Mouse (Mus musculus) embryonic facial prominence, embryonic 11.5 days (tissue): ENCODE data around the gene Gm20662. TPM values are rescaled to one million over a fixed set of nuclear protein-coding genes. Genes with fewer than 3 reads are reported as not detected.

Experiments
- ATAC-seq: fragments of 200-750 bp; cut with Nextera tagmentation; replicated peaks from 2 replicates; pipeline ENCODE4 v1.8.0; 2017; ENCODE audit warnings: low read depth; ENCODE audit not compliant: insufficient number of reproducible peaks, low FRiP score, low TSS enrichment
- DNase-seq: peaks from one replicate; pipeline ENCODE4 v3.0.0-alpha.2; 2015; ENCODE audit warnings: low spot score
- H3K27ac ChIP-seq: fragments of 300-500 bp; sonication (generic); replicated peaks from 2 replicates; pipeline ENCODE4 v1.5.1; 2014; ENCODE audit warnings: mild to moderate bottlenecking, low read depth, low read length, control low read depth
- H3K27me3 ChIP-seq: fragments of 300-500 bp; sonication (generic); 2 replicates; pipeline ENCODE4 v1.6.1; 2014; ENCODE audit warnings: mild to moderate bottlenecking, low read length, moderate library complexity, mixed read lengths; ENCODE audit not compliant: control insufficient read depth, insufficient read depth
- H3K36me3 ChIP-seq: fragments of 300-500 bp; sonication (generic); replicated peaks from 2 replicates; pipeline ENCODE4 v1.6.1; 2014; ENCODE audit warnings: low read depth, mild to moderate bottlenecking, low read length, moderate library complexity, mixed read lengths; ENCODE audit not compliant: control insufficient read depth, insufficient read depth
- H3K4me1 ChIP-seq: fragments of 300-500 bp; sonication (generic); 2 replicates; pipeline ENCODE4 v1.6.1; 2014; ENCODE audit warnings: low read length, mixed read lengths; ENCODE audit not compliant: control insufficient read depth, insufficient read depth
- H3K4me2 ChIP-seq: fragments of 300-500 bp; sonication (generic); 2 replicates; pipeline ENCODE4 v1.6.1; 2014; ENCODE audit warnings: low read depth, mild to moderate bottlenecking, control low read depth, low read length, moderate library complexity
- H3K4me3 ChIP-seq: fragments of 300-500 bp; sonication (generic); 2 replicates; pipeline ENCODE4 v1.5.1; 2014; ENCODE audit warnings: low read depth, low read length, control low read depth
- H3K9ac ChIP-seq: fragments of 300-500 bp; sonication (generic); replicated peaks from 2 replicates; pipeline ENCODE4 v1.6.1; 2014; ENCODE audit warnings: mild to moderate bottlenecking, control low read depth, low read length
- H3K9me3 ChIP-seq: fragments of 300-500 bp; sonication (generic); replicated peaks from 2 replicates; pipeline ENCODE4 v1.6.1; 2016; ENCODE audit warnings: mild to moderate bottlenecking, low read length, inconsistent platforms, mixed read lengths; ENCODE audit not compliant: control insufficient read depth
- WGBS: fragments of 180-500 bp; shearing (Covaris S2); extraction: QIAGEN DNeasy Blood & Tissue Kit; methylation state at CpG from one replicate; pipeline ENCODE4 v1.1.7; 2014; 5-methylcytosine and 5-hydroxymethylcytosine counted together
- microRNA-seq: library from miRNA; unstranded; fragments of <30 nt; microRNA quantifications from one replicate; pipeline ENCODE4, GENCODE M21; 2016; ENCODE audit warnings: borderline number of aligned reads
- polyA plus RNA-seq: library from polyadenylated mRNA; unstranded; fragments of >200 nt; fragmentation: Nextera tagmentation; extraction: Ambion mirVana; gene quantifications from 2 replicates; pipeline ENCODE4 v1.2.1, GENCODE M21; 2014

The Gm20662 gene
- polyA plus RNA-seq, 1 experiment from 2014 or later: 0.59 TPM

GRCm38 (mm10) chr9:108082988-108083431 lies 86.9 kb downstream of the Gm20662 start, which contains the start of gene Rnf123:
TSS of gene Rnf123 (minus strand) at chr9:108083346.
- Histone ChIP-seq H3K27me3 (peaks cover 24% of the 10 kb centered on the region), H3K4me3 (peak within 1 kb of the TSS; percentile 14; the same call in 1 of the 2 replicates), H3K27ac (no peak within 1 kb of the TSS), H3K9ac (no peak within 1 kb of the TSS; the same call in 1 of the 2 replicates), H3K9me3 (no peaks in the 10 kb centered on the region), H3K4me1 (no peaks in the 10 kb centered on the region), H3K4me2 (peak within 1 kb of the TSS; percentile 33), H3K36me3 (peaks cover 5% of the 10 kb centered on the region)
- ATAC-seq (no peak), DNase-seq (no peak)
- WGBS: 31% methylated on average over 12 of the region's 12 CpGs

- 80% methylated on average over 6 of the region's 6 CpGs for WGBS
- H3K4me3 ChIP-seq: no peak overlapping the region
- H3K9ac ChIP-seq: no peak overlapping the region
- ATAC-seq (no peak), DNase-seq (no peak)
- no peak overlapping the region for H3K27ac ChIP-seq
- H3K4me2 ChIP-seq: no peak overlapping the region
- peaks cover 5% of the 10 kb centered on the region for H3K36me3 ChIP-seq
- H3K9me3 ChIP-seq: no peaks in the 10 kb centered on the region
- no peaks in the 10 kb centered on the region for H3K4me1 ChIP-seq
- H3K27me3 ChIP-seq: peaks cover 24% of the 10 kb centered on the region
These were observed 87.4 kb downstream of the Gm20662 start for GRCm38 (mm10) chr9:108083561-108083960.

GRCm38 (mm10) chr9:108085261-108085660 lies 89.1 kb downstream of the Gm20662 start:
- Histone ChIP-seq H3K27ac (no peak overlapping the region), H3K4me3 (no peak overlapping the region), H3K4me1 (no peaks in the 10 kb centered on the region), H3K27me3 (peaks cover 24% of the 10 kb centered on the region), H3K9me3 (no peaks in the 10 kb centered on the region), H3K9ac (no peak overlapping the region), H3K4me2 (no peak overlapping the region), H3K36me3 (peaks cover 8% of the 10 kb centered on the region)
- DNase-seq (no peak), ATAC-seq (no peak)
- 93% methylated on average over 4 of the region's 4 CpGs for WGBS

GRCm38 (mm10) chr9:108090611-108091120 lies 94.5 kb downstream of the Gm20662 start:
- no peak overlapping the region for H3K27ac ChIP-seq
- no peak overlapping the region for H3K4me3 ChIP-seq
- peaks cover 5% of the 10 kb centered on the region for H3K36me3 ChIP-seq
- ATAC-seq (no peak), DNase-seq (no peak)
- H3K9me3 ChIP-seq: no peaks in the 10 kb centered on the region
- H3K4me1 ChIP-seq: no peaks in the 10 kb centered on the region
- no peak overlapping the region for H3K9ac ChIP-seq
- no peaks in the 10 kb centered on the region for H3K27me3 ChIP-seq
- 93% methylated on average over 7 of the region's 7 CpGs for WGBS
- no peak overlapping the region for H3K4me2 ChIP-seq

- Histone ChIP-seq H3K9ac (peak overlapping the region; percentile 84; the same call in 1 of the 2 replicates), H3K27ac (no peak overlapping the region), H3K4me1 (no peaks in the 10 kb centered on the region), H3K9me3 (no peaks in the 10 kb centered on the region), H3K36me3 (peaks cover 5% of the 10 kb centered on the region), H3K27me3 (no peaks in the 10 kb centered on the region), H3K4me2 (peak overlapping the region; percentile 88), H3K4me3 (peak overlapping the region; percentile 77)
- ATAC-seq: no peak
- no peak for DNase-seq
- 71% methylated on average over 10 of the region's 10 CpGs for WGBS
These were observed 97.4 kb downstream of the Gm20662 start for GRCm38 (mm10) chr9:108093586-108093985.

- Histone ChIP-seq H3K4me2 (peak within 1 kb of the TSS; percentile 88), H3K36me3 (peaks cover 5% of the 10 kb centered on the region), H3K9ac (peak within 1 kb of the TSS; percentile 84), H3K27me3 (no peaks in the 10 kb centered on the region), H3K4me3 (peak within 1 kb of the TSS; percentile 77), H3K9me3 (no peaks in the 10 kb centered on the region), H3K4me1 (no peaks in the 10 kb centered on the region), H3K27ac (peak within 1 kb of the TSS; percentile 66; the same call in 1 of the 2 replicates)
- WGBS: under 1% methylated on average over 52 of the region's 52 CpGs
- ATAC-seq: peak; percentile 90
- peak; percentile 97 for DNase-seq
These were observed 98.2 kb downstream of the Gm20662 start, which contains the start of gene Apeh for GRCm38 (mm10) chr9:108094184-108094941. TSS of gene Apeh (minus strand) at chr9:108094606.

Small RNA genes lying within 50 kb of the gene (microRNA-seq; reads per million reads assigned to microRNA genes)
- not detected for gene Mir7088

Other genes with a start within 250 kb of the Gm20662 start
- gene Rbm5, start 225.4 kb upstream of the Gm20662 start, polyA plus RNA-seq: 184 and 198 TPM in 2 replicates
- gene Rbm6, start 123.1 kb upstream of the Gm20662 start, polyA plus RNA-seq: 96.7 and 101 TPM in 2 replicates
- 11.5 and 12.5 TPM in 2 replicates for gene Mon1a, start 108.2 kb upstream of the Gm20662 start, polyA plus RNA-seq
- gene Mst1r, start 89.5 kb upstream of the Gm20662 start, polyA plus RNA-seq: 0.49 and 0.79 TPM in 2 replicates
- gene Actl11, start 67.9 kb upstream of the Gm20662 start, polyA plus RNA-seq: not detected in 2 replicates
- 3.5 and 4.3 TPM in 2 replicates for gene Camkv, start 60.7 kb upstream of the Gm20662 start, polyA plus RNA-seq
- 34.2 and 34.8 TPM in 2 replicates for gene Traip, start 46.2 kb upstream of the Gm20662 start, polyA plus RNA-seq
- gene Uba7, start 20.8 kb upstream of the Gm20662 start, polyA plus RNA-seq: 12.2 and 13.2 TPM in 2 replicates
- gene Gm20661, start 13.3 kb upstream of the Gm20662 start, polyA plus RNA-seq: 4.0 and 4.5 TPM in 2 replicates
- 101 and 108 TPM in 2 replicates for gene Inka1, start 10.5 kb upstream of the Gm20662 start, polyA plus RNA-seq
- 7.6 and 10.2 TPM in 2 replicates for gene Cdhr4, start 3.9 kb upstream of the Gm20662 start, polyA plus RNA-seq
- gene Ip6k1, start 6.2 kb downstream of the Gm20662 start, polyA plus RNA-seq: 28.0 and 30.1 TPM in 2 replicates
- gene Gmppb, start 52.9 kb downstream of the Gm20662 start, polyA plus RNA-seq: 19.2 and 19.9 TPM in 2 replicates
- 1.4 and 1.5 TPM in 2 replicates for gene Amigo3, start 56.8 kb downstream of the Gm20662 start, polyA plus RNA-seq
- 0.28 and 0.31 TPM in 2 replicates for gene Mst1, start 84.1 kb downstream of the Gm20662 start, polyA plus RNA-seq
- gene Rnf123, start 87.0 kb downstream of the Gm20662 start, polyA plus RNA-seq: 22.0 and 23.5 TPM in 2 replicates
- 45.3 and 47.2 TPM in 2 replicates for gene Apeh, start 98.3 kb downstream of the Gm20662 start, polyA plus RNA-seq
- 0.97 and 1.1 TPM in 2 replicates for gene Bsn, start 194.0 kb downstream of the Gm20662 start, polyA plus RNA-seq